Mouse (Mus musculus): ENCODE measurements around the gene Cmtm8. TPM values are rescaled to one million over a fixed set of nuclear protein-coding genes. Genes with fewer than 3 reads are reported as not detected.

Cmtm8 gene
- polyA plus RNA-seq, 1 experiment, result 30.5 TPM

DNA sequence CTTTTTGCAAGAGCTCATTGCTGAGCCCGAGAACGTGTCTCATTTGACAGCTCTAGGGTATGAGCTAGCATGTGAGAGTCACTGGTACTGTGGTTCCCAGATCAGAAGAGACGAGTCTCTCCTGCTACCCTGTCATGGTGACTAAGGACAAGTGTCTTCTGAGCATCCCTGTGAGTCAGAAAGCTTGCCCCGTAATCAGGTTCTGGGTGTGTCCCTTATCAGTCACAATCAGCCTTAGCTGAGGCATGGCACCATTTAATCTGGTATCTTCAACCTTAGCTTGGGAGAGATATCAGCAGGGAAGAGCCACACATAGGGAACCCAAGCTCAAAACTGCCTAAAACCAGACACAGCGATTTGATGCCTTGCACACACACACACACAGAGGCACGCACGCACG lies 55.3 kb downstream of the Cmtm8 start:
- TF ChIP-seq POLR2A (IDR thresholded peaks at IDR 0.05; ENCODE audit: low read depth, low read length) (no peak), CTCF (conservative IDR thresholded peaks at IDR 0.05; ENCODE audit: insufficient read depth, insufficient read length, low read depth, low read length) (no peak)
- no peaks in the 10 kb centered on the region for H3K36me3 ChIP-seq (ENCODE audit: control insufficient read depth, insufficient read depth, low read length)
- WGBS, result 91% methylated on average over 8 of the region's 8 CpGs
- no peaks in the 10 kb centered on the region for H3K4me1 ChIP-seq (ENCODE audit: control insufficient read depth, insufficient read depth, low read length)
- no peaks in the 10 kb centered on the region for H3K27me3 ChIP-seq (replicated peaks; ENCODE audit: control insufficient read depth, insufficient read depth, low read length)
- no peak overlapping the region for H3K27ac ChIP-seq (ENCODE audit: insufficient read depth, low read depth, low read length)
- DNase-seq, result no peak
- no peak overlapping the region for H3K4me3 ChIP-seq (ENCODE audit: insufficient read depth, low read depth, low read length)

DNA sequence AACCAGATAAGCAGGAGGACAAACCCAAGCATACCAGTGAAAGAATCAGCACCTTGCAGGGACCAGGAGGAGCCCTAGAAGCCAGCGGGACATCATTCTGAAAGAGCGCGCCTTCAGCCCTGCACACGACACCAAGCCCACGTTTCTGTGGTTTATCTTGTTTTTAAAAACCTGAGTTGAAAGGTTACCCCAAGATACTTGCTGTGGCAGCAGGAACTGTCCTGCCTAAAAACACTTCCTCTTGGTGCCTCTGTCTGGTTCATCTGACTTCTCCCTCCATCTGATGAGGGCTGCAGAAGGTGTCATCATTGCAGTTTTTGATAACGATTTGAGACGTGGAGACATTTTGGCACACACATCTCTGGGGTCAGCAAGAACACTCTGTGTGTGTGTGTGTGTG lies 56.2 kb downstream of the Cmtm8 start:
- no peak overlapping the region for H3K27ac ChIP-seq (ENCODE audit: insufficient read depth, low read depth, low read length)
- H3K4me3 ChIP-seq (ENCODE audit: insufficient read depth, low read depth, low read length), result no peak overlapping the region
- WGBS, result 92% methylated on average over 7 of the region's 7 CpGs
- no peak for DNase-seq
- no peaks in the 10 kb centered on the region for H3K4me1 ChIP-seq (ENCODE audit: control insufficient read depth, insufficient read depth, low read length)
- no peaks in the 10 kb centered on the region for H3K27me3 ChIP-seq (replicated peaks; ENCODE audit: control insufficient read depth, insufficient read depth, low read length)
- H3K36me3 ChIP-seq (ENCODE audit: control insufficient read depth, insufficient read depth, low read length), result no peaks in the 10 kb centered on the region
- TF ChIP-seq POLR2A (IDR thresholded peaks at IDR 0.05; ENCODE audit: low read depth, low read length), result no peak
- no peak for TF ChIP-seq CTCF (conservative IDR thresholded peaks at IDR 0.05; ENCODE audit: insufficient read depth, insufficient read length, low read depth, low read length)

DNA sequence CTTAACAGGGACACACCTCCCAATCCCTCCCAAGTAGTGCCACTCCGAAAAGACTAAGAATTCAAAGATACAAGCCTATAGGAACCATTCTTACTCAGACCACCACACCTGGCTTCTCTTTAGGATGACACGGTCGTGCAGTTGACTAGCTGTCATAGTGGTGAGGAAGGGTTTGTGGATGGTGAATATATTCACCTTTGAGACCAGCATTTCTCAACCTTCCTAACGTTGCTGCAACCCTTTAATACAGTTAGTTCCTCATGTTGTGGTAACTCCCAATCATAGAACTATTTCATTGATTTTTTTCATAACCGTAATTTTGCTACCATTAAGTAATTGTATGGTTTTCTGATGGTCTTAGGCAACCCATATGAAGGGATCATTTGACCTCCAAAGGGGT lies 56.8 kb downstream of the Cmtm8 start:
- TF ChIP-seq CTCF (conservative IDR thresholded peaks at IDR 0.05; ENCODE audit: insufficient read depth, insufficient read length, low read depth, low read length) (no peak), POLR2A (IDR thresholded peaks at IDR 0.05; ENCODE audit: low read depth, low read length) (no peak)
- Histone ChIP-seq H3K36me3 (ENCODE audit: control insufficient read depth, insufficient read depth, low read length) (no peaks in the 10 kb centered on the region), H3K27me3 (replicated peaks; ENCODE audit: control insufficient read depth, insufficient read depth, low read length) (no peaks in the 10 kb centered on the region), H3K27ac (ENCODE audit: insufficient read depth, low read depth, low read length) (no peak overlapping the region), H3K4me3 (ENCODE audit: insufficient read depth, low read depth, low read length) (no peak overlapping the region), H3K4me1 (ENCODE audit: control insufficient read depth, insufficient read depth, low read length) (no peaks in the 10 kb centered on the region)
- 97% methylated on average over 5 of the region's 5 CpGs for WGBS
- no peak for DNase-seq

DNA sequence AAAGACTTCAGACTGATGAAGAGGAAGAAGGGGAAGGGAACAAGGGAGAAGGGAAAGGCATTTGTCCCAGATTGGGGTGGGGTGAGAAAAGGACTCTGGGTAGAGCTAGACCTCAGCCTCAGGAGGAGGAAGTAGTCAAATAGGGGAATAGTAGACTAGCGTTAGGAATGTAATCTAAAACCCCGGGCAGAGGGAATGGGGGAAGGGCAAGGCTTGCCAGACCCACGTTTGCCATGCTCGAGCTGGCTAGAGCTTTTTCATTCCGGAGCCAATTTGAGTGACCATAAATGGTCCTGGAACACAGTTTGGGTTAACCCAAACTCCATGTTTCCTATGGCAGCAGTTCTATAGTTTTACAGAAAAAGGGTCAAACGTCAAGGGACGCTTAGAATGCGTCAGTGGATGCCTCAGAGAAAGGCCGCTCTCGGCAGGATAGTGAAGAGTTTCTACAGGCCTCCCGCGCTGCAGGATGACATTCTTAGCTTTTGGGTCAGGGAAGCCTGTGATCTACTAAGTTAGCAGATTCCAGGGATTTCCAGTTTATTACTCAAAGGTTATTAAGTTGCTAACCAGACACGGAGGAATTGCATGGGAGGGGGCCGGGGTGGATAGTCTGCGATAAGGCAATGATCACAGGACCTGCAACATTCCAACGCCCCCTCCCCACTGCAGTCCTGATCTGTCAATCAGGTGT lies 58.4 kb downstream of the Cmtm8 start:
- H3K4me3 ChIP-seq (ENCODE audit: insufficient read depth, low read depth, low read length), result no peak overlapping the region
- H3K27ac ChIP-seq (ENCODE audit: insufficient read depth, low read depth, low read length), result no peak overlapping the region
- H3K36me3 ChIP-seq (ENCODE audit: control insufficient read depth, insufficient read depth, low read length), result no peaks in the 10 kb centered on the region
- H3K4me1 ChIP-seq (ENCODE audit: control insufficient read depth, insufficient read depth, low read length), result no peaks in the 10 kb centered on the region
- no peak for TF ChIP-seq POLR2A (IDR thresholded peaks at IDR 0.05; ENCODE audit: low read depth, low read length)
- TF ChIP-seq CTCF (conservative IDR thresholded peaks at IDR 0.05; ENCODE audit: insufficient read depth, insufficient read length, low read depth, low read length), result no peak
- no peaks in the 10 kb centered on the region for H3K27me3 ChIP-seq (replicated peaks; ENCODE audit: control insufficient read depth, insufficient read depth, low read length)
- peak; percentile 36 for DNase-seq
- WGBS, result 31% methylated on average over 16 of the region's 16 CpGs

DNA sequence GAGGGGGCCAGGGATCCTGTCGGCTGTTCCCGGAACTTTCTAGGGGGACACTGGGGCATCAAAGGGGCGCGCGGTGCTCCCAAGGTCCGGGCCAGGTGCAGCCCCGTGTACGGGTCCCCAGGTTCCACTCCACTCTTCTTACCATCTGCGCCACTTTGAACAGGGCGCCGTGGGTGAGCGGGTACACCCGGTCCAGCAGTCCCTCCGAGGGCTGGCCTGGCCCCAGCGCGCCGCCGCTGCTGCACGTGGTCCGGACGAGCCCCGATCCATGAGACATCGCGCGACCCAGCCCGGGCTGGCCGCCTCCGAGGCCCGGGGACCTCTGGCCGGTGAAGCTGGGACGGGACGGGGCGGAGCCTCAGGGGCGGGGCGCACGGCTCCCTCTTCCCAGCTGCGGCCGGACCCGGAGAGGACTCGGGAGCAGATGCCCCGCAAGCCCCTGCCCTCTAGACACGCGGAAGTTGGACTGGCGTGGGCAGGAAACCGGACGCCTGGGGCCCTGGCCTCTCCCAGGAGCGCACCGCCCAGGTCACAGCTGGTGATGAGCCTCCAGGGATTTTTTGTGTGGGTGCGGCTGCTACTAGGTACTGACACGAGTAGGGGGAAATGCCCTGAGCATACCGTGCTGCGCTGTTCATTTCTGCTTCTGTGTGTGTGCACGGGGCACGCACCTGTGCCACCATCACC lies 62.3 kb downstream of the Cmtm8 start, which contains the start of gene Cmtm7:
Cmtm7 (minus strand) TSS at position 331 of the 687 bp plus-strand sequence.
- Histone ChIP-seq H3K4me1 (ENCODE audit: control insufficient read depth, insufficient read depth, low read length) (0 out of 2 replicates have a peak, but pooled peaks cover 3% of the 10 kb centered on the region), H3K27me3 (replicated peaks; ENCODE audit: control insufficient read depth, insufficient read depth, low read length) (no peaks in the 10 kb centered on the region), H3K4me3 (ENCODE audit: insufficient read depth, low read depth, low read length) (peak within 1 kb of the TSS; percentile 48), H3K36me3 (ENCODE audit: control insufficient read depth, insufficient read depth, low read length) (no peaks in the 10 kb centered on the region), H3K27ac (ENCODE audit: insufficient read depth, low read depth, low read length) (peak within 1 kb of the TSS; percentile 12)
- peak; percentile 86 for DNase-seq
- TF ChIP-seq POLR2A (IDR thresholded peaks at IDR 0.05; ENCODE audit: low read depth, low read length) (no peak), CTCF (conservative IDR thresholded peaks at IDR 0.05; ENCODE audit: insufficient read depth, insufficient read length, low read depth, low read length) (no peak)
- WGBS, result 1% methylated on average over 54 of the region's 54 CpGs

DNA sequence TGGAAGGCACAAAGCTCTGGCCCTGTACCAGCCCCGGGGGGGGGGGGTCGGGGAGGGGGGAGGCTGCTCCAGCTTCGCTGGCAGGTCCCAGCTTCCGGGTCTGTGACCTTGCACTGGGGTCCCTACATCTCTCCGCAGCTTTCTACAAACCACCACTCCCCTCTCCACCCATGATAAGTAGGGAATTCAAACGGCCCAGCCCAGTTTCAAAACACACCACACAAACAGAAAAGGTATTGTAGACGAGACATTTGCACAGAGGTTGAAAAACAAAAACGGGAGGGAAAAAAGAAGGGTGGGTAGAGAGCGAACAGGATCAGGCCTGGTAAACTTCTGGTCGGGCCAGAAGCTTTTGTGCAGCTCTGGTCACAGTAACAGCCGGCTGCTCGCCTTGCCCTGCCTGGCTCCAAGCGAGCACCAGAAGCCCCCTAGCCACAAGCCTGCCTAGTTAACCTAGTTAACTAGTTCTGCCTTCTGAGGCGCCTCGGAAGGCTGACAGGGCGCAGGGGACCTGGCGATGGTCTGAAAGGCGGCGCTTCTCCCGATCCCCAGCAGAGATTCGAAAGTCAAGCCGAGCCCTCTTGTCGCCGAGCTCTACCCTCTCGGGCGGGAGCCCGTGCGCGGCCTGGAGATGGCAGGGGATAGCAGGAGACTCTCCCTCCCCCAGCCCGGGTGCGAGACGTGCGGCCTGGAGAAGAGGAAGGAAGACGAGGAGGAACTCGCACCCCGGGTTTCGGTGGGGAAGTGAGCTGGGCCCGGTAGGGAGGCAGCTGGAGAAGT lies 63.0 kb downstream of the Cmtm8 start:
- WGBS, result 7% methylated on average over 38 of the region's 38 CpGs
- H3K4me1 ChIP-seq (ENCODE audit: control insufficient read depth, insufficient read depth, low read length), result 0 out of 2 replicates have a peak, but pooled peaks cover 3% of the 10 kb centered on the region
- TF ChIP-seq CTCF (conservative IDR thresholded peaks at IDR 0.05; ENCODE audit: insufficient read depth, insufficient read length, low read depth, low read length), result no peak
- TF ChIP-seq POLR2A (IDR thresholded peaks at IDR 0.05; ENCODE audit: low read depth, low read length), result no peak
- peak; percentile 36 for DNase-seq
- H3K27me3 ChIP-seq (replicated peaks; ENCODE audit: control insufficient read depth, insufficient read depth, low read length), result no peaks in the 10 kb centered on the region
- no peaks in the 10 kb centered on the region for H3K36me3 ChIP-seq (ENCODE audit: control insufficient read depth, insufficient read depth, low read length)
- peak overlapping the region; percentile 12 for H3K27ac ChIP-seq (ENCODE audit: insufficient read depth, low read depth, low read length)
- peak overlapping the region; percentile 48 for H3K4me3 ChIP-seq (ENCODE audit: insufficient read depth, low read depth, low read length)

Measured in kidney, adult 2 months (tissue).